Mouse (Mus musculus) stomach, postnatal 0 days (tissue): ENCODE measurements at regions not wholly inside any gene's neighbourhood (a gene's known extent, or its start where the extent isn't known, plus 50 kb on each side); places are given as distances from the start of the nearest gene placed in this dataset.
"Not testable (repeated sequence)": the region's sequence is repeated elsewhere in the genome, so short reads cannot be mapped to it uniquely, and the experiment has no call there.

ENCODE experiments used
- ATAC-seq: fragments of 200-750 bp; cut with Nextera tagmentation; 2 replicates; pipeline ENCODE4 v1.8.0; 2017; ENCODE audit not compliant: low FRiP score, low TSS enrichment
- DNase-seq: peaks from one replicate; pipeline ENCODE4 v3.0.0-alpha.2; 2016; ENCODE audit warnings: low spot score
- H3K27ac ChIP-seq: fragments of 300-500 bp; sonication (generic); replicated peaks from 2 replicates; pipeline ENCODE4 v1.5.1; 2014; ENCODE audit warnings: mild to moderate bottlenecking, control low read depth
- H3K27me3 ChIP-seq: fragments of 300-500 bp; sonication (generic); 2 replicates; pipeline ENCODE4 v1.6.1; 2014; ENCODE audit warnings: low read length; ENCODE audit not compliant: control insufficient read depth, insufficient read depth
- H3K36me3 ChIP-seq: fragments of 300-500 bp; sonication (generic); 2 replicates; pipeline ENCODE4 v1.6.1; 2014; ENCODE audit warnings: low read length, mixed read lengths; ENCODE audit not compliant: control insufficient read depth, insufficient read depth
- H3K4me1 ChIP-seq: fragments of 300-500 bp; sonication (generic); replicated peaks from 2 replicates; pipeline ENCODE4 v1.6.1; 2014; ENCODE audit warnings: antibody characterized with exemption; ENCODE audit not compliant: control insufficient read depth, insufficient read depth
- H3K4me2 ChIP-seq: fragments of 300-500 bp; sonication (generic); replicated peaks from 2 replicates; pipeline ENCODE4 v1.6.1; 2014; ENCODE audit warnings: low read depth, mild to moderate bottlenecking, control low read depth, moderate library complexity
- H3K4me3 ChIP-seq: fragments of 300-500 bp; sonication (generic); 2 replicates; pipeline ENCODE4 v1.5.1; 2014; ENCODE audit warnings: low read depth, low read length, control low read depth
- H3K9ac ChIP-seq: fragments of 300-500 bp; sonication (generic); 2 replicates; pipeline ENCODE4 v1.6.1; 2014; ENCODE audit warnings: mild to moderate bottlenecking, low read length, control low read depth, mixed read lengths
- H3K9me3 ChIP-seq: fragments of 300-500 bp; sonication (generic); 2 replicates; pipeline ENCODE4 v1.6.1; 2016; ENCODE audit warnings: low read length; ENCODE audit not compliant: control insufficient read depth
- CTCF ChIP-seq: IDR thresholded peaks from 2 replicates; pipeline ENCODE4 v1.5.1; 2016; ENCODE audit warnings: antibody characterized with exemption, low read depth, mild to moderate bottlenecking, moderate library complexity
- EP300 ChIP-seq: optimal IDR thresholded peaks from 2 replicates; pipeline ENCODE3; 2016; ENCODE audit warnings: antibody characterized with exemption
- WGBS: fragments of 180-500 bp; shearing (Covaris S2); extraction: QIAGEN DNeasy Blood & Tissue Kit; methylation state at CpG from one replicate; pipeline ENCODE4 v1.1.7; 2014; 5-methylcytosine and 5-hydroxymethylcytosine counted together

GRCm38 (mm10) chr4:10421354-10421753 is 452.9 kb upstream of the 2610301B20Rik start:
- 35% methylated on average over 1 of the region's 1 CpGs for WGBS
- TF ChIP-seq CTCF: peak; percentile 57
- no peak for TF ChIP-seq EP300
- DNase-seq: no peak

GRCm38 (mm10) chr4:10434438-10434837 is 439.9 kb upstream of the 2610301B20Rik start:
- Histone ChIP-seq H3K27me3 (no peaks in the 10 kb centered on the region), H3K4me1 (no peaks in the 10 kb centered on the region), H3K36me3 (no peaks in the 10 kb centered on the region), H3K27ac (no peak overlapping the region), H3K9me3 (no peaks in the 10 kb centered on the region), H3K4me3 (no peak overlapping the region), H3K4me2 (no peak overlapping the region), H3K9ac (no peak overlapping the region)
- DNase-seq (no peak), ATAC-seq (no peak)
- 98% methylated on average over 4 of the region's 4 CpGs for WGBS
- TF ChIP-seq EP300 (no peak), CTCF (no peak)

More at GRCm38 (mm10) chr4:10421354-10421753, 452.9 kb upstream of the 2610301B20Rik start:
- Histone ChIP-seq H3K36me3 (no peaks in the 10 kb centered on the region), H3K4me1 (no peaks in the 10 kb centered on the region), H3K27ac (no peak overlapping the region), H3K4me3 (no peak overlapping the region), H3K4me2 (no peak overlapping the region), H3K9me3 (no peaks in the 10 kb centered on the region), H3K9ac (no peak overlapping the region), H3K27me3 (no peaks in the 10 kb centered on the region)
- ATAC-seq: no peak

GRCm38 (mm10) chr4:10439921-10440320 is 434.4 kb upstream of the 2610301B20Rik start:
- H3K4me3 ChIP-seq, H3K9me3 ChIP-seq, H3K4me1 ChIP-seq, ATAC-seq, DNase-seq, H3K9ac ChIP-seq, H3K27ac ChIP-seq, H3K4me2 ChIP-seq, H3K36me3 ChIP-seq, H3K27me3 ChIP-seq: not testable (repeated sequence)

- WGBS: 19% methylated on average over 1 of the region's 1 CpGs
Observed at GRCm38 (mm10) chr4:10459603-10460002, 414.7 kb upstream of the 2610301B20Rik start.

GRCm38 (mm10) chr4:10480936-10481335 is 393.4 kb upstream of the 2610301B20Rik start:
- H3K9me3 ChIP-seq: no peaks in the 10 kb centered on the region

More at GRCm38 (mm10) chr4:10459603-10460002, 414.7 kb upstream of the 2610301B20Rik start:
- Histone ChIP-seq H3K36me3 (no peaks in the 10 kb centered on the region), H3K4me2 (no peak overlapping the region), H3K4me1 (no peaks in the 10 kb centered on the region), H3K9ac (no peak overlapping the region), H3K27ac (no peak overlapping the region), H3K4me3 (no peak overlapping the region), H3K9me3 (no peaks in the 10 kb centered on the region), H3K27me3 (no peaks in the 10 kb centered on the region)
- TF ChIP-seq EP300 (no peak), CTCF (no peak)
- no peak for ATAC-seq
- DNase-seq: no peak

GRCm38 (mm10) chr4:10508163-10508821 is 366.0 kb upstream of the 2610301B20Rik start:
- no peak for ATAC-seq
- peak; percentile 19 for DNase-seq
- Histone ChIP-seq H3K4me2 (no peak overlapping the region), H3K4me1 (no peaks in the 10 kb centered on the region), H3K36me3 (no peaks in the 10 kb centered on the region), H3K27me3 (no peaks in the 10 kb centered on the region), H3K9ac (no peak overlapping the region), H3K27ac (no peak overlapping the region), H3K9me3 (no peaks in the 10 kb centered on the region), H3K4me3 (no peak overlapping the region)
- WGBS: 39% methylated on average over 6 of the region's 6 CpGs
- TF ChIP-seq EP300 (no peak), CTCF (peak; percentile 63)

More at GRCm38 (mm10) chr4:10480936-10481335, 393.4 kb upstream of the 2610301B20Rik start:
- Histone ChIP-seq H3K4me3 (no peak overlapping the region), H3K9ac (no peak overlapping the region), H3K4me2 (no peak overlapping the region), H3K36me3 (no peaks in the 10 kb centered on the region), H3K27me3 (no peaks in the 10 kb centered on the region), H3K4me1 (no peaks in the 10 kb centered on the region), H3K27ac (no peak overlapping the region)
- no peak for TF ChIP-seq CTCF
- no peak for TF ChIP-seq EP300
- DNase-seq (no peak), ATAC-seq (no peak)
- 68% methylated on average over 1 of the region's 1 CpGs for WGBS
